Mouse (Mus musculus) intestine, embryonic 14.5 days (tissue): ENCODE data around the gene Oard1. TPM values are rescaled to one million over a fixed set of nuclear protein-coding genes. Genes with fewer than 3 reads are reported as not detected.
A peak's percentile ranks its signal among the peaks of the same experiment; 100 is the strongest.

Experiments used
- ATAC-seq: fragments of 200-750 bp; cut with Nextera tagmentation; replicated peaks from 2 replicates; pipeline ENCODE4 v1.8.0; 2017; ENCODE audit warnings: low read depth, moderate number of reproducible peaks, moderate TSS enrichment, moderate library complexity; ENCODE audit not compliant: low FRiP score, low TSS enrichment
- DNase-seq: peaks from one replicate; pipeline ENCODE4 v3.0.0-alpha.2; 2018; ENCODE audit warnings: low spot score
- H3K27ac ChIP-seq: fragments of 300-500 bp; sonication (generic); 2 replicates; pipeline ENCODE4 v1.5.1; 2014; ENCODE audit warnings: low read depth, mild to moderate bottlenecking, control low read depth
- H3K27me3 ChIP-seq: fragments of 300-500 bp; sonication (generic); replicated peaks from 2 replicates; pipeline ENCODE4 v1.6.1; 2014; ENCODE audit warnings: low read length, control low read depth; ENCODE audit not compliant: control insufficient read depth, insufficient read depth
- H3K36me3 ChIP-seq: fragments of 300-500 bp; sonication (generic); 2 replicates; pipeline ENCODE4 v1.6.1; 2014; ENCODE audit warnings: low read length, control low read depth; ENCODE audit not compliant: control insufficient read depth, insufficient read depth
- H3K4me1 ChIP-seq: fragments of 300-500 bp; sonication (generic); replicated peaks from 2 replicates; pipeline ENCODE4 v1.6.1; 2014; ENCODE audit warnings: low read length, control low read depth, mixed read lengths; ENCODE audit not compliant: control insufficient read depth, insufficient read depth
- H3K4me2 ChIP-seq: fragments of 300-500 bp; sonication (generic); 2 replicates; pipeline ENCODE4 v1.6.1; 2014; ENCODE audit warnings: low read length
- H3K4me3 ChIP-seq: fragments of 300-500 bp; sonication (generic); 2 replicates; pipeline ENCODE4 v1.5.1; 2014; ENCODE audit warnings: low read depth, low read length, control low read depth, mixed read lengths
- H3K9ac ChIP-seq: fragments of 300-500 bp; sonication (generic); 2 replicates; pipeline ENCODE4 v1.6.1; 2014; ENCODE audit warnings: mild to moderate bottlenecking, low read length
- H3K9me3 ChIP-seq: fragments of 300-500 bp; sonication (generic); 2 replicates; pipeline ENCODE4 v1.6.1; 2016; ENCODE audit warnings: low read length, control low read depth; ENCODE audit not compliant: control insufficient read depth
- WGBS: fragments of 180-500 bp; shearing (Covaris S2); extraction: QIAGEN DNeasy Blood & Tissue Kit; methylation state at CpG from one replicate; pipeline ENCODE4 v1.1.7; 2014; 5-methylcytosine and 5-hydroxymethylcytosine counted together
- polyA plus RNA-seq: library from polyadenylated mRNA; unstranded; fragments of >200 nt; fragmentation: Nextera tagmentation; extraction: Ambion mirVana; gene quantifications from 2 replicates; pipeline ENCODE4 v1.2.1, GENCODE M21; 2014

The Oard1 gene
- polyA plus RNA-seq, 1 experiment from 2014 or later: 72.4 TPM

DNA sequence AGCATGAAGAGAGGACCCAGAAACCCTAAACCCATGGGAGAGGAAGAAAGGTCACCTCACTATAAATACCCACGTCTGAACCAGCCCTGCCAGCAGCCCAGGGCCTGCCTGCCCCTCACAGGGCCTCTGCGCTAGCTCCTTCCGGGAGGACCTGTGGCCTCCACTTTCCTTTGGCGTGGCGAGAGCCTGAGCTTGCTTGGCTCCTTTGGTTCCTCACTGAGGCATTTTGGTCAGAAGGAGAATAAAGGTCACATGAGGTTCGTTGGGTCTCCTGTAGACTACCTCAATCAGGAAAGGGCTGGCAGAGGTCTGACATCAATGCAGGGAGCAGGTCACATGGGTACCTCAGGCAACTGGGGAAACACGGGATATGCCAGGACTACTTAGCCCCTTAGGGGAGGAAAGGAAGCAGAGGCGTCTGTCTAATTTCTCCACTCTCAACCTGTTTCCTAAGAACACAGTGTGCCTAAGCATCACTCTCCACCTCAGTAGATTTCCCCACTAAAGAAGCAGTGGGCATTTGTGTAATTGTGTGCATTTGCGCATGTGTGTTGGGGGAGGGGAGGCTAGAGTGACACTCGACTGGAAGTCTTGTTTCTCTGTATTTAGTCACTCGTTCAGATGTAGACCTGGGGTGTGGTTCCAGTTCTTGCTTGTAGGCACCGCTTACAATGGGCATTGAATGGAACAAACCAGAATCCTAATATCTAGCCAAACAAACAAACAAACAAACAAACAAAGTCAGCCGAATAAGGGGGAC lies 17.4 kb downstream of the Oard1 start:
- DNase-seq: no peak
- no peak for ATAC-seq
- Histone ChIP-seq H3K4me1 (peaks cover 44% of the 10 kb centered on the region), H3K9me3 (no peaks in the 10 kb centered on the region), H3K36me3 (no peaks in the 10 kb centered on the region), H3K9ac (no peak overlapping the region), H3K4me3 (no peak overlapping the region), H3K27ac (no peak overlapping the region), H3K4me2 (no peak overlapping the region), H3K27me3 (no peaks in the 10 kb centered on the region)
- WGBS: 57% methylated on average over 13 of the region's 13 CpGs

DNA sequence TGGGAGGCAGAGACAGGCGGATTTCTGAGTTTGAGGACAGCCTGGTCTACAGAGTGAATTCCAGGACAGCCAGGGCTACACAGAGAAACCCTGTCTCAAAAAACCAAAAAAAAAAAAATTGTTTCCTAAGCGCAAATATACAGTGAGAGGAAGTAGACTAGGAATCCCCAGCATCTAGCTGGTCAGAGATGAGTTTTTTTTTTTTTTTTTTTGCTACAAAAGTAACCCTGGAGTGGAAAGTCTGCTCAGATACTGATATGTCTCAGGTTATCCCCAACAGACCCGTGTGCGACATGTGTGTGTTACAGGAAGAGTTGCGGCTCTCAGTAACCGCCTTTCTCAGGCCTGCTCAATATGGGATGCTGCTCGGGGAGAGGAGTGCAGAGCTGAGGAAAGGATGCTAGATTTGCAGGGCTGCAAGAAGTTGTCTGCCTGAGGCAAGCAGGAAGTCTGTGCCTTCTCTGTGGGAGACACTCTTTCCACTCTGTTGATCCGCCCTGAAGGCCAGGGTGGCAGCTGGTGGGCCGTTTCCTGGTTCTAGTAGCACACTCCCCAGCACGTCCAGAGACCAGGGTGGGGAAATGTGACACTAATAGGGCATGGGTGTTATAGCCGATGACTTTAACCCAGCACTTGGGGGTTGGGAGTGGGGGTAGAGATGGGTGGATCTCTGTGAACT lies 18.2 kb downstream of the Oard1 start:
- DNase-seq: no peak
- Histone ChIP-seq H3K9ac (no peak overlapping the region), H3K4me3 (no peak overlapping the region), H3K4me1 (peaks cover 52% of the 10 kb centered on the region), H3K27me3 (no peaks in the 10 kb centered on the region), H3K4me2 (no peak overlapping the region), H3K36me3 (no peaks in the 10 kb centered on the region), H3K9me3 (no peaks in the 10 kb centered on the region), H3K27ac (peak overlapping the region; percentile 33; the same call in 1 of the 2 replicates)
- no peak for ATAC-seq
- 52% methylated on average over 11 of the region's 11 CpGs for WGBS

DNA sequence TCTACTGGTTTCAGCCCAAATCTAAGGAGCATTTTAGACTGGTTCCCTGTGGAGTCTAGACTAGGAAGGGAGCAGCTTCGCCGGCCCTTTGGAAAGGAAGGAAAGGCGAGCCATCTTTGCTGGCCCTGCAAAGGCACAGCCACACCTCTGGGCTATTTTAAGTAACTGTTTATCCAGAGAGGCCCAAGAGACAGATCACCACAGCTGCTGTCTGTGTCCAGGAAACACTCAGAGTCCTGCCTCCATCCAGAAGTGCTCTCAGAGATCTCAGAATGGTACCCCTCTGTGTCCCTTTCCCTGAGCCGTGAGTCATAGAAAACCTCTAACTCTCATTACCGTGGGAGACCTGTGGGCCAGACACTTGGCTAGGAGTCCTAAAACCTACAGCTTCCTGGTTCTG lies 20.6 kb downstream of the Oard1 start:
- Histone ChIP-seq H3K27ac (peak overlapping the region; percentile 81), H3K36me3 (no peaks in the 10 kb centered on the region), H3K4me3 (no peak overlapping the region), H3K9me3 (no peaks in the 10 kb centered on the region), H3K4me1 (peaks cover 56% of the 10 kb centered on the region), H3K27me3 (no peaks in the 10 kb centered on the region), H3K9ac (no peak overlapping the region), H3K4me2 (peak overlapping the region; percentile 28)
- 14% methylated on average over 5 of the region's 5 CpGs for WGBS
- no peak for ATAC-seq
- DNase-seq: no peak

DNA sequence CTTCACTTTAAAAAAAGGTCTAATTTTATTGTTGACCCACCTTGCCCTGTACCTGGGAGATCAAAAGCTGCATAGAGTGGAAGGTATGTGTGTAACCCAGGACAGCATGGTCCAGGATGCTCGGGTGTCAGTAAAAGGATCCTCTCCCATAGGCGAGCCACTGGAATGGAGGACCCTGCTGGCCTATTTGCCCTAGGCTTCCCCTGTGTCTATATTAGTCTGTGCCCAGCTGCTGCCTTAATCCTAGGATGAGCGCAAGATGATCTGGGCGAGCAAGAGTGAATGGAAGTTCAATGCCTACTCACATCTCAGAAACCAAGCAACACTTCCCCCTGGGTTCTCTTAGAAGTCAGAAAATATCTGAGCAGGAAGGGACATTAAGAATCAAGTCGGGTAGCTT lies 21.2 kb downstream of the Oard1 start:
- Histone ChIP-seq H3K27ac (peak overlapping the region; percentile 81), H3K4me2 (no peak overlapping the region), H3K4me3 (no peak overlapping the region), H3K9me3 (no peaks in the 10 kb centered on the region), H3K4me1 (peaks cover 52% of the 10 kb centered on the region), H3K27me3 (no peaks in the 10 kb centered on the region), H3K36me3 (no peaks in the 10 kb centered on the region), H3K9ac (no peak overlapping the region)
- 63% methylated on average over 5 of the region's 5 CpGs for WGBS
- no peak for DNase-seq
- ATAC-seq: no peak

DNA sequence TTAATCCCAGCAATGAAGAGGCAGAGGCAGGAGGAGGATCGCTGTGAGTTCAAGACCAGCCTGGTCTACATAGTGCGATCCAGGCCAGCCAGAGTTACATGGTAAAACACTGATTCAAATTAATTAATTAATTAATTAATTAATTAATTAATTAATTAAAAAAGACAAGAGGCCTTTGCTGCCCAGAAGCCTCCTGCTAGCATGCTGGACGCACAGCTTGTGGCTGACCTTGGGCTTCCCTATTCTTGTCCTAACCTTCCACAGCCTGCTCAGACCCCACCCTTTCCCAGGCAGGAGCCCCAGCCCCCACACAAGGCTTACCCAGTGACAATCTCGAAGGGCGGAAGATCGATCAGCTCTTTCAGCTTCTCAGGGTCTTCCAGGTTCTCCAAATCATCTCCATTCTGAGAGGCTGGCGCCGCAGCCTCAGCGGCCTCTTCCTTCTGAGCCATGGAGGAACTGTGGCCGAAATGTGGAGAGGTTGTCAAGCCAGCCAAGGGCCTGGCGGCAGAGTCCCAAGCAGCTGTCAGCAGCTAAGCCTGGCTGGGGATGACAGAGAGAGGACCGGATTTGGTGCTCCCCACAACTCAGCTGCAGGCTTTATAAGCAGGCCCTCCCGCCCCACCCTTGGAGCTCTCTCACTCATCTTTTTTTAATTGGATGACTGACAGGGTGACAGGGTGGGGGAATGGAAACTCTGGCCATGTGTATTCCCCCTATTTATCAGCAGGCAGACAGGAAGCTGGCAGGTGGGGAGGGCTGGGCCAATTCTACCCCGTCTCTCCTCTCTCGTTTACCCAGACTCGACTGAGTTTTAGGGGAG lies 22.6 kb downstream of the Oard1 start, which contains the start of gene Apobec2:
Gene Apobec2 (minus strand): TSS at position 773 of the 823 bp plus-strand sequence.
- WGBS: 50% methylated on average over 16 of the region's 16 CpGs
- DNase-seq: no peak
- Histone ChIP-seq H3K4me1 (peaks cover 48% of the 10 kb centered on the region), H3K27ac (peak within 1 kb of the TSS; percentile 59), H3K36me3 (no peaks in the 10 kb centered on the region), H3K27me3 (no peaks in the 10 kb centered on the region), H3K4me3 (no peak within 1 kb of the TSS), H3K9ac (no peak within 1 kb of the TSS), H3K9me3 (no peaks in the 10 kb centered on the region), H3K4me2 (no peak within 1 kb of the TSS)
- no peak; the same call in 1 of the 2 replicates for ATAC-seq

DNA sequence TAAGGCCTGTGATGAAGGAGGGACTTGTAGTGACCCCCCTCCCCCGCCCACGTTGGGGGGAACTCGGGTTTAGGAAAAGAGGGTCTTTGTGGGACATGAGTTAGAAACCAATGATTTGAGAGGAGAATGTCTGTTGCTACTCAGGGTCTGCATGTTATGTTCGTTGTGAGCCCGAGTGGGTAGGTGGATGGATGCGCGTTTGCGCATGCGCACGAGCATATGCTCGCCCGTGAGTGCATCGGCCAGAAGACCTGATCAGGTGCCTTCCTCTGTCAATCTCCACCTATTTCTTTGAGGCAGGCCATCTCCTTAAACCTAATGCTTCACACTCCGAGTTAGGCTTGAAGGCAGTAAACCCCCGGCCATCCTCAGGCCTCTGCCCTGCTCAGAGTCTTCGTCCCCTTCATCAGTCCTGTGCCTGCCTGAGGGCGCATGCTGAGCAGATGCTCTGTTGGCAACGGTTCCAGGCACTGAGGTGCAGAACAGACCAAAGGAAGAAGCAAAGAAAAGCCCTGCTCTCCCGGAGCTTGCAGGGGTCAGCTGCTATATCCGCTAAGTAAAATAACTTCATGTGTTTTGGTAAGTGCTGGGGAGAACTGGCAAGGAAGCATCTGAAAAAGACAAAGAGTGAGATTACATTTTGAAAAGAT lies 23.3 kb downstream of the Oard1 start:
- no peaks in the 10 kb centered on the region for H3K36me3 ChIP-seq
- no peak for DNase-seq
- no peak for ATAC-seq
- no peaks in the 10 kb centered on the region for H3K27me3 ChIP-seq
- H3K4me2 ChIP-seq: no peak overlapping the region
- 79% methylated on average over 20 of the region's 20 CpGs for WGBS
- H3K9ac ChIP-seq: no peak overlapping the region
- no peaks in the 10 kb centered on the region for H3K9me3 ChIP-seq
- peaks cover 50% of the 10 kb centered on the region for H3K4me1 ChIP-seq
- peak overlapping the region; percentile 59 for H3K27ac ChIP-seq
- H3K4me3 ChIP-seq: no peak overlapping the region

DNA sequence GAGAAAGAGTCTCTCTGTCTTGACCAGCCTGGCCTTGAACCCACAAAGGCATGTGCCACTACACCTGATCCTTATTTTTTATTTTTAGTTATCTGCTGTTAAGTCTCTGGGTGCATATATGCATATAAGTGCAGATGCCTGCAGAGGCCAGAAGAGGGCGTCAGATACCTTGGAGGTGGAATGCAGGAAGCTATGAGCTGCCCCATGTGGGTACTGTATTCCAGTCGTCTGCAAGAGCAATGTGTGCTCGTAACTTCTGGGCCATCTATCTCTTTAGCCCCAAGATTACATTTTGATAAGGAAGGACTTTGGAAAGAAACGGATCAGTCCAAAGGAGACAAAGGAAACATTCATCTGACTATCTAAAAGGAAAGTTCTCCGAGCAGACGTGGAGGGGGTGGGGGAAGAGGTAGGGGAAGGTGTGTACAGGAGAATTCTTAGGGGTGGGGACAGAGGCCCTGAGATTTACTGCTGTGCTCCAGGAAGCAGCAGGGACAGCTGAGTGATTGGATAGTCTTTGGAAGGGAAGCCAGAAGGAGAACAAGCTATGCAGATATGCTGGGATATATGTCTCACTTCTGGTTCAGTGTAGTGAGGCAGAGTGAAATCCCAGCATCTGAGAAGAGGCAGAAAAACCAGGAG lies 24.0 kb downstream of the Oard1 start:
- Histone ChIP-seq H3K4me1 (peaks cover 47% of the 10 kb centered on the region), H3K27ac (peak overlapping the region; percentile 59)

DNA sequence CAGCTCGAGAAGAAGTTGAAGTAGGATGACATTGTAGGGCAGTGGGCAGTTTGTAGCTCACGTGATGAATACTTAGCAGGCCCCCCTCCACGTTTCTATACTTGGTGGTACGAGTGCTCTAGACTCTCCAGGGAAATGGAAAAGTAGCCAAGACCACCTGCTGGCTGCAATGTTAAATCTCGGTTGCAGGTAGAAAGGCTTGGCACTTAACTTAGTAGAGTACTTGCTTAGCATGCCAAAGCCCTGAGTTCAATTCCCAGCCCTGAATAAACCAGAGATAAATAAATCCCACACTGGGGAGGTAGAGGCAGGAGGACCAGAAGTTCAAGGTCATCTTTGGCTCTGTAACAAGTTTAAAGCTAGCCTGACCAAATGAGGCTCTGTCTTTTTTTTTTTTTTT lies 24.7 kb downstream of the Oard1 start:
- Histone ChIP-seq H3K27me3 (no peaks in the 10 kb centered on the region), H3K4me2 (no peak overlapping the region), H3K27ac (no peak overlapping the region), H3K9ac (no peak overlapping the region), H3K36me3 (no peaks in the 10 kb centered on the region), H3K4me3 (no peak overlapping the region), H3K9me3 (no peaks in the 10 kb centered on the region), H3K4me1 (peaks cover 47% of the 10 kb centered on the region)
- no peak for ATAC-seq
- 80% methylated on average over 5 of the region's 5 CpGs for WGBS
- no peak for DNase-seq

More for the DNA sequence above, 24.0 kb downstream of the Oard1 start:
- Histone ChIP-seq H3K9me3 (no peaks in the 10 kb centered on the region), H3K36me3 (no peaks in the 10 kb centered on the region), H3K27me3 (no peaks in the 10 kb centered on the region), H3K9ac (no peak overlapping the region), H3K4me3 (no peak overlapping the region), H3K4me2 (no peak overlapping the region)
- DNase-seq (no peak), ATAC-seq (peak; percentile 72)
- 45% methylated on average over 6 of the region's 6 CpGs for WGBS
